Comparison of ENCODE assay signal across 24 mouse cellular contexts in the genomic region with DNA sequence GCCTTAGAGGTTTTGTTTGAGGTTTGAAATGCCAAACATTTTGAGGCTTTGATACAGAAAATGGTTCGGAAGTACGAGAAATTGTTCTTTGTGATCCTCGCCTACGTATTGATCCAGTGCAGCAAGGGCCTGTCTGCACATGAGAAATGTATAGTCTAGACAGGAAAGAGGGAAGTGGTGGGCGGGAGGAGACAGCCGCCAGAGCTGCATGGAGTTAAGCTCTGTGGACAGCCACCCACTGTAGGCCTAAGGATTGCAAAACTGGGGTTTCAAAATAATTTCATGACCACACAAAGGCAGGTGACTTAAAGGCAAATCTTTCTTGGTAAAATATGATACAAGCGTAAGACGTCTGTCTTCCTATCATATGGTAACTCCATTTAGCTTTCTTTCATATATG.
A peak's percentile ranks its signal among the peaks of the same experiment; 100 is the strongest.
DNase-seq lines count a peak whose midpoint lies in the region; ATAC-seq lines count a peak whose summit lies in the region.
"Had no signal": no experiment of that assay in that cellular context is flagged by ENCODE, and none has a peak within 500 bp of the region (broad histone marks: within the 10 kb centered on the region; RNA-seq: fewer than 3 reads in every experiment).

No protein-coding gene starts in this region.

- no peak overlapping the region for H3K9ac ChIP-seq in kidney, embryonic 14.5 days (ENCODE audit: low read depth, low read length)
- H3K9ac ChIP-seq in midbrain, embryonic 15.5 days = no peak overlapping the region
- H3K9ac ChIP-seq: embryonic facial prominence, embryonic 13.5 days; forebrain, postnatal 0 days; heart, embryonic 12.5 days; hindbrain, embryonic 14.5 days; kidney, embryonic 15.5 days; liver, embryonic 15.5 days; midbrain, embryonic 13.5 days had no signal

- 80% methylated on average over 8 of the region's 8 CpGs for WGBS in kidney, embryonic 14.5 days
- WGBS in midbrain, embryonic 15.5 days = 80% methylated on average over 8 of the region's 8 CpGs

- no peak overlapping the region for H3K27ac ChIP-seq in kidney, embryonic 14.5 days (ENCODE audit: low read depth, low read length)
- no peak overlapping the region for H3K27ac ChIP-seq in midbrain, embryonic 15.5 days
- H3K27ac ChIP-seq: embryonic facial prominence, embryonic 13.5 days; forebrain, embryonic 10.5 days; gastrocnemius, adult 2 months; hindbrain, embryonic 14.5 days; kidney, embryonic 15.5 days; liver, embryonic 15.5 days; macrophage; midbrain, embryonic 13.5 days had no signal

- H3K9me3 ChIP-seq in kidney, embryonic 14.5 days (ENCODE audit: control insufficient read depth, low read length) = no peaks in the 10 kb centered on the region
- H3K9me3 ChIP-seq in midbrain, embryonic 15.5 days = no peaks in the 10 kb centered on the region
- H3K9me3 ChIP-seq: embryonic facial prominence, embryonic 13.5 days; forebrain, embryonic 10.5 days; heart, embryonic 12.5 days; kidney, embryonic 15.5 days; liver, embryonic 15.5 days; midbrain, embryonic 13.5 days had no signal

- no peaks in the 10 kb centered on the region for H3K27me3 ChIP-seq in kidney, embryonic 14.5 days (ENCODE audit: control insufficient read depth, insufficient read depth, low read length)
- no peaks in the 10 kb centered on the region for H3K27me3 ChIP-seq in midbrain, embryonic 15.5 days (replicated peaks)
- H3K27me3 ChIP-seq: embryonic facial prominence, embryonic 13.5 days; heart, embryonic 12.5 days; kidney, embryonic 15.5 days; liver, embryonic 15.5 days; midbrain, embryonic 13.5 days had no signal

- H3K36me3 ChIP-seq in kidney, embryonic 14.5 days (ENCODE audit: control insufficient read depth, insufficient read depth, low read length) = no peaks in the 10 kb centered on the region
- no peaks in the 10 kb centered on the region for H3K36me3 ChIP-seq in midbrain, embryonic 15.5 days (replicated peaks)
- H3K36me3 ChIP-seq: embryonic facial prominence, embryonic 13.5 days; forebrain, embryonic 10.5 days; heart, embryonic 12.5 days; kidney, embryonic 15.5 days; liver, embryonic 15.5 days; midbrain, embryonic 13.5 days had no signal

- H3K4me2 ChIP-seq in kidney, embryonic 14.5 days (replicated peaks; ENCODE audit: low read depth, low read length) = no peak overlapping the region
- H3K4me2 ChIP-seq in midbrain, embryonic 15.5 days = no peak overlapping the region
- H3K4me2 ChIP-seq: embryonic facial prominence, embryonic 13.5 days; heart, embryonic 12.5 days; hindbrain, embryonic 14.5 days; kidney, embryonic 15.5 days; liver, embryonic 15.5 days; midbrain, embryonic 13.5 days had no signal

- DNase-seq in lung, postnatal 4 days = peak; percentile 27 to 38
- no peak for DNase-seq in lung, postnatal 25 days (ENCODE audit: low spot score)
- peak; percentile 90 for DNase-seq in gonadal fat pad, adult 2 months (ENCODE audit: low read depth)
- DNase-seq in monocyte, adult 2 months (ENCODE audit: low read depth in 1 of 2, low spot score in 2 of 2) = peak; percentile 11 to 43
- DNase-seq in urinary bladder, postnatal 4 days (ENCODE audit: low spot score in 2 of 2) = no peak
- DNase-seq: adrenal gland, postnatal 36 days; cerebellum, adult 9-10 months; forebrain, postnatal 0 days; gastrocnemius, adult 2 months; heart, adult 11 months; retina, postnatal 1 day; thymus, postnatal 36 days had no signal

- peak; percentile 75 for ATAC-seq in activated CD4-positive, CD25-positive, alpha-beta regulatory T cell, adult 4 months
- no peak for ATAC-seq in kidney, embryonic 14.5 days (ENCODE audit: low FRiP score, low TSS enrichment)
- no peak for ATAC-seq in midbrain, embryonic 15.5 days (replicated peaks)
- ATAC-seq: forebrain, postnatal 0 days; intestine, embryonic 16.5 days; midbrain, embryonic 13.5 days had no signal

- no peaks in the 10 kb centered on the region for H3K4me1 ChIP-seq in kidney, embryonic 14.5 days (ENCODE audit: control insufficient read depth, insufficient read depth, low read length)
- H3K4me1 ChIP-seq in midbrain, embryonic 15.5 days = peaks cover 3% of the 10 kb centered on the region; the same call in 1 of the 2 replicates
- H3K4me1 ChIP-seq: liver, embryonic 15.5 days; midbrain, embryonic 13.5 days had no signal

- H3K4me3 ChIP-seq in kidney, embryonic 14.5 days (ENCODE audit: low read length) = no peak overlapping the region
- no peak overlapping the region for H3K4me3 ChIP-seq in midbrain, embryonic 15.5 days
- H3K4me3 ChIP-seq: embryonic facial prominence, embryonic 13.5 days; forebrain, embryonic 10.5 days; gastrocnemius, adult 2 months; heart, embryonic 12.5 days; kidney, embryonic 15.5 days; liver, embryonic 15.5 days; midbrain, embryonic 13.5 days had no signal

Comparison
In these comparisons a context has a peak if more than half of its experiments do, and no peak if none do; other contexts are left out.
1. DNase-seq: peak in lung, postnatal 4 days (2 of 2), gonadal fat pad, adult 2 months (single experiment) and monocyte, adult 2 months (2 of 2); none in lung, postnatal 25 days (single experiment) and urinary bladder, postnatal 4 days (0 of 2).